Mouse (Mus musculus) bone marrow, adult 2 months (tissue): ENCODE data around the gene Fgf10.

Experiments used
- CTCF ChIP-seq: fragments of 200-500 bp; IDR thresholded peaks from 2 replicates; pipeline ENCODE4 v1.5.1; 2011; ENCODE audit warnings: low read length, control low read depth; ENCODE audit not compliant: control insufficient read depth, insufficient read depth
- POLR2A ChIP-seq: fragments of 200-500 bp; IDR thresholded peaks from 2 replicates; pipeline ENCODE4 v1.6.1; 2011; ENCODE audit warnings: low read depth, mild to moderate bottlenecking, control low read depth, low read length, borderline replicate concordance; ENCODE audit not compliant: control insufficient read depth

DNA sequence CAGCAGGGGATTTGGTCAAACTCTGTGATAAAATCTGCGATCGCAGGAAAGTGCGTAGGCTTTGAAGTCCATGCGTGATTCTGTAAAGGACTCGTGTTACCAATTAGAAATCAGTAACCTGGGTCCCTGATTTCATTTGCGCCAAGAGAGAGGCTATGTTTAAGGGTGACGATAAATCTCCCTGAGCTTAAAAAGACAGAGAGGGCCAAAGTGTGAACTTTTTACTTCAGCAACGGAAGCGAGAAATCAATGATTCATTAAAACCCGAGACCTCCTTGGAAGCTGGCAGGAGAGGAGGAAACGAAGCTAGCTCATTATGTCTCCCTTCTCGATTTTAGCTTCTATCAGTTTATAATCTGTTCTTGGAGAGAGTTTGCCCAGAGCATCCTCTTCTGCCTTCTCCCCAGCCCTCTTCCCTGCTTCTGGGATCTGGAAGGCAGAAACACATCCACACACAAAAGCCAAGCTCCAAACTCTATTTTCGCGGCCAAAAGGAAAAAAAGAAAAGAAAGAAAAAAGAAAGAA, 44.1 kb downstream of the Fgf10 start:
- TF ChIP-seq CTCF (no peak), POLR2A (no peak)
